In the genomic region with DNA sequence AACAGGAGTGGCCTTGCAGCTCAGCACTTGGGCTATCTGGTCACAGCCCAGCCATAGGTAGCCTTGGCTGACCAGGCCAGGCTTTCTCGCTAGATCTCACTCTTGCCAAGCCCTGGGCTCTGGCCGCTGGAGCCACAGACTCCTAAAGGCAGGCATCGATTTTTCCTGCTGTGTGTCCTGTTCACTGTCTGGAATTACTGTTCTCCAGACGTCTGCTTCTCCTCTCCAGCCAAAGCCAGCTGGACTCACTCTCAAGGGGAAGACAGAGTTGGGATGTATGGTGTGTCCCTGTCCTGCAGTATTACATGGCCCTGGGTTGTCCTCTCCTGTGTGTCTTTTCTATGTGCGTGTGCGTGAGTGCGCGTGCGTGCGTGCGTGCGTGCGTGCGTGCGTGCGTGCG, we compare ENCODE assay signal across 12 mouse cellular contexts. TPM values are rescaled to one million over a fixed set of nuclear protein-coding genes. Genes with fewer than 3 reads are reported as not detected.
DNase-seq lines count a peak whose midpoint lies in the region; ATAC-seq and TF ChIP-seq lines count a peak whose summit lies in the region.
"Had no signal": no experiment of that assay in that cellular context is flagged by ENCODE, and none has a peak within 500 bp of the region (broad histone marks: within the 10 kb centered on the region; RNA-seq: fewer than 3 reads in every experiment).

No protein-coding gene starts in this region.

- no peaks in the 10 kb centered on the region for H3K9me3 ChIP-seq in kidney, embryonic 14.5 days (ENCODE audit: control insufficient read depth, low read length)
- H3K9me3 ChIP-seq in hindbrain, embryonic 11.5 days (ENCODE audit: control insufficient read depth, low read length) = no peaks in the 10 kb centered on the region
- H3K9me3 ChIP-seq in midbrain, embryonic 14.5 days (ENCODE audit: control insufficient read depth, low read length) = no peaks in the 10 kb centered on the region
- H3K9me3 ChIP-seq: liver, embryonic 13.5 days had no signal

- no peak for DNase-seq in kidney, adult 2 months
- DNase-seq in embryo, embryonic 11 days = peak; percentile 44
- peak; percentile 32 for DNase-seq in hindbrain, embryonic 11.5 days (ENCODE audit: low spot score)
- peak; percentile 39 for DNase-seq in midbrain, embryonic 14.5 days
- no peak for DNase-seq in right cerebral cortex, postnatal 14 days
- DNase-seq in left cerebral cortex, postnatal 10 days (ENCODE audit: extremely low spot score in 1 of 2, low spot score in 2 of 2) = no peak
- DNase-seq: cerebellum, adult 18-20 months; kidney, postnatal 4 days; liver, embryonic 13.5 days; thymus, postnatal 36 days had no signal

- 71% methylated on average over 17 of the region's 17 CpGs for WGBS in kidney, embryonic 14.5 days
- 83% methylated on average over 17 of the region's 17 CpGs for WGBS in kidney, adult 2 months
- WGBS in hindbrain, embryonic 11.5 days = 81% methylated on average over 16 of the region's 17 CpGs
- WGBS in midbrain, embryonic 14.5 days = 75% methylated on average over 17 of the region's 17 CpGs

- TF ChIP-seq POLR2A in kidney, adult 2 months (IDR thresholded peaks at IDR 0.05; ENCODE audit: low read depth, low read length) = no peak

- no peak overlapping the region for H3K4me3 ChIP-seq in kidney, embryonic 14.5 days (ENCODE audit: low read length)
- H3K4me3 ChIP-seq in kidney, adult 2 months (ENCODE audit: insufficient read depth, low read depth, low read length) = no peak overlapping the region
- H3K4me3 ChIP-seq in hindbrain, embryonic 11.5 days (ENCODE audit: low read depth, low read length) = no peak overlapping the region
- H3K4me3 ChIP-seq in midbrain, embryonic 14.5 days (replicated peaks; ENCODE audit: low read depth, low read length) = no peak overlapping the region
- H3K4me3 ChIP-seq: liver, embryonic 13.5 days had no signal

- H3K4me2 ChIP-seq in kidney, embryonic 14.5 days (replicated peaks; ENCODE audit: low read depth, low read length) = no peak overlapping the region
- no peak overlapping the region for H3K4me2 ChIP-seq in hindbrain, embryonic 11.5 days (replicated peaks; ENCODE audit: low read depth, low read length)
- no peak overlapping the region for H3K4me2 ChIP-seq in midbrain, embryonic 14.5 days (ENCODE audit: low read length)
- H3K4me2 ChIP-seq: liver, embryonic 13.5 days had no signal

- ATAC-seq in kidney, embryonic 14.5 days (ENCODE audit: low FRiP score, low TSS enrichment) = 0 out of 2 replicates have a peak, but pooled peaks have one; percentile 35
- peak; percentile 39; the same call in 1 of the 2 replicates for ATAC-seq in hindbrain, embryonic 11.5 days (ENCODE audit: low FRiP score)
- ATAC-seq in midbrain, embryonic 14.5 days (ENCODE audit: low FRiP score, low TSS enrichment) = 0 out of 2 replicates have a peak, but pooled peaks have one; percentile 18
- ATAC-seq in activated CD4-positive, CD25-positive, alpha-beta regulatory T cell, adult 4 months = no peak

- no peaks in the 10 kb centered on the region for H3K36me3 ChIP-seq in kidney, embryonic 14.5 days (ENCODE audit: control insufficient read depth, insufficient read depth, low read length)
- no peaks in the 10 kb centered on the region for H3K36me3 ChIP-seq in kidney, adult 2 months (ENCODE audit: control insufficient read depth, insufficient read depth, low read length)
- no peaks in the 10 kb centered on the region for H3K36me3 ChIP-seq in hindbrain, embryonic 11.5 days (ENCODE audit: control insufficient read depth, insufficient read depth, low read length)
- H3K36me3 ChIP-seq in midbrain, embryonic 14.5 days (ENCODE audit: control insufficient read depth, insufficient read depth, low read length) = no peaks in the 10 kb centered on the region
- H3K36me3 ChIP-seq: liver, embryonic 13.5 days had no signal

- no peak overlapping the region for H3K9ac ChIP-seq in kidney, embryonic 14.5 days (ENCODE audit: low read depth, low read length)
- no peak overlapping the region for H3K9ac ChIP-seq in hindbrain, embryonic 11.5 days (ENCODE audit: low read depth, low read length)
- no peak overlapping the region for H3K9ac ChIP-seq in midbrain, embryonic 14.5 days (replicated peaks; ENCODE audit: low read length)
- H3K9ac ChIP-seq: liver, embryonic 13.5 days had no signal

- TF ChIP-seq CTCF in kidney, adult 2 months (conservative IDR thresholded peaks at IDR 0.05; ENCODE audit: insufficient read depth, insufficient read length, low read depth, low read length) = no peak

- H3K27ac ChIP-seq in kidney, embryonic 14.5 days (ENCODE audit: low read depth, low read length) = no peak overlapping the region
- H3K27ac ChIP-seq in kidney, adult 2 months (ENCODE audit: insufficient read depth, low read depth, low read length) = no peak overlapping the region
- H3K27ac ChIP-seq in hindbrain, embryonic 11.5 days (ENCODE audit: low read depth, low read length) = peak overlapping the region; percentile 59
- H3K27ac ChIP-seq in midbrain, embryonic 14.5 days (replicated peaks; ENCODE audit: low read depth, low read length) = no peak overlapping the region
- H3K27ac ChIP-seq: liver, embryonic 13.5 days had no signal

- no peaks in the 10 kb centered on the region for H3K27me3 ChIP-seq in kidney, embryonic 14.5 days (ENCODE audit: control insufficient read depth, insufficient read depth, low read length)
- H3K27me3 ChIP-seq in kidney, adult 2 months (replicated peaks; ENCODE audit: control insufficient read depth, insufficient read depth, low read length) = no peaks in the 10 kb centered on the region
- H3K27me3 ChIP-seq in hindbrain, embryonic 11.5 days (ENCODE audit: control insufficient read depth, insufficient read depth, low read length) = no peaks in the 10 kb centered on the region
- no peaks in the 10 kb centered on the region for H3K27me3 ChIP-seq in midbrain, embryonic 14.5 days (ENCODE audit: control insufficient read depth, insufficient read depth, low read length)
- H3K27me3 ChIP-seq: liver, embryonic 13.5 days had no signal

- H3K4me1 ChIP-seq in kidney, embryonic 14.5 days (ENCODE audit: control insufficient read depth, insufficient read depth, low read length) = 0 out of 2 replicates have a peak, but pooled peaks cover 10% of the 10 kb centered on the region
- H3K4me1 ChIP-seq in kidney, adult 2 months (ENCODE audit: control insufficient read depth, insufficient read depth, low read length) = peaks cover 5% of the 10 kb centered on the region
- peaks cover 5% of the 10 kb centered on the region for H3K4me1 ChIP-seq in hindbrain, embryonic 11.5 days (replicated peaks; ENCODE audit: control insufficient read depth, insufficient read depth, low read length)
- peaks cover 27% of the 10 kb centered on the region for H3K4me1 ChIP-seq in midbrain, embryonic 14.5 days (ENCODE audit: control insufficient read depth, insufficient read depth, low read length)

- intact Hi-C loops in left cerebral cortex, postnatal 10 days (cut with DNase I) = no loop called here

RNA-seq across cellular contexts. Expression of a gene that starts 50.4 kb away (rescaled TPM):
- 14.2 and 14.6 TPM in 2 replicates for polyA plus RNA-seq in kidney, embryonic 14.5 days (2014; fragmentation: Nextera tagmentation; extraction: Ambion mirVana)
- polyA plus RNA-seq in kidney, adult 2 months (2012; rRNA removed) = 2.7 and 3.6 TPM in 2 replicates
- polyA plus RNA-seq in hindbrain, embryonic 11.5 days (2014; fragmentation: Nextera tagmentation; extraction: Ambion mirVana) = 34.8 and 45.9 TPM in 2 replicates
- 94.2 and 99.0 TPM in 2 replicates for polyA plus RNA-seq in midbrain, embryonic 14.5 days (2014; fragmentation: Nextera tagmentation; extraction: Ambion mirVana)
- polyA plus RNA-seq in activated CD4-positive, CD25-positive, alpha-beta regulatory T cell, adult 4 months (2017; shearing (Covaris generic)) = 1 to 10 TPM; 3.0 to 3.8 TPM
- total RNA-seq in left cerebral cortex, postnatal 10 days (2021) = 100 to 1,000 TPM; 492 to 530 TPM

Comparison
In these comparisons a context has a peak if more than half of its experiments do, and no peak if none do; other contexts are left out.
1. DNase-seq: peak in embryo, embryonic 11 days (single experiment), hindbrain, embryonic 11.5 days (single experiment) and midbrain, embryonic 14.5 days (single experiment); none in kidney, adult 2 months (single experiment), right cerebral cortex, postnatal 14 days (single experiment) and left cerebral cortex, postnatal 10 days (0 of 2).